Mouse (Mus musculus) liver, postnatal 0 days (tissue): ENCODE measurements around the gene Snx18.

ENCODE experiments used
- CTCF ChIP-seq: sonication (generic); IDR thresholded peaks from 2 replicates; pipeline ENCODE4 v1.5.1; 2016; ENCODE audit warnings: antibody characterized with exemption, low read depth
- EP300 ChIP-seq: IDR thresholded peaks from 2 replicates; pipeline ENCODE4 v1.6.1; 2016; ENCODE audit warnings: antibody characterized with exemption, low read depth, mild to moderate bottlenecking

DNA sequence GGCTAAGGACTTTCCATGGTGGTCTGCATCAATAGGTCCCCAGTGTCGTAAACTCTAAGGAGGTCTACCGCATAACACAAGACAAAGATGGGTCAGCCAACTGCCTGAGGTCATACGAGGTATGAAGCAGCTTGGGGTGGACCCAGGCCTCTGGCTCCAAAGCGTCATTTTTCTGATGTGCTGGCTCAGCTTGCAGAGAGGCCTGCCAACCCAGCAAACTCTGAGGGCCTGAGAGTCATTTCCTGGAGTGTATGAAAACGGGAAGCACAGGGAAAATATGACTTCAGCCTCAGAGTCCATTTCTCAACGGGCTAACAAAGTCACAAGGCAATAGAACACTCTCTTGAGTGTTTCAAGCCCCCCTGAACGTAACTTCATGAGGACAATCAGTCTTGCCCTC lies 28.9 kb downstream of the Snx18 start:
- TF ChIP-seq CTCF, result no peak
- peak; percentile 30; the same call in 1 of the 2 replicates for TF ChIP-seq EP300
